Mouse (Mus musculus) spleen, adult 2 months (tissue): ENCODE data around the gene Eif4e3.

Source experiments
- CTCF ChIP-seq: fragments of 200-500 bp; IDR thresholded peaks from 2 replicates; pipeline ENCODE4 v1.5.1; 2011; ENCODE audit warnings: mild to moderate bottlenecking, inconsistent platforms; ENCODE audit not compliant: insufficient read depth, insufficient read length, insufficient replicate concordance; ENCODE audit errors: extremely low read depth
- POLR2A ChIP-seq: fragments of 200-500 bp; IDR thresholded peaks from 2 replicates; pipeline ENCODE4 v1.6.1; 2011; ENCODE audit warnings: low read depth, low read length, inconsistent platforms

DNA sequence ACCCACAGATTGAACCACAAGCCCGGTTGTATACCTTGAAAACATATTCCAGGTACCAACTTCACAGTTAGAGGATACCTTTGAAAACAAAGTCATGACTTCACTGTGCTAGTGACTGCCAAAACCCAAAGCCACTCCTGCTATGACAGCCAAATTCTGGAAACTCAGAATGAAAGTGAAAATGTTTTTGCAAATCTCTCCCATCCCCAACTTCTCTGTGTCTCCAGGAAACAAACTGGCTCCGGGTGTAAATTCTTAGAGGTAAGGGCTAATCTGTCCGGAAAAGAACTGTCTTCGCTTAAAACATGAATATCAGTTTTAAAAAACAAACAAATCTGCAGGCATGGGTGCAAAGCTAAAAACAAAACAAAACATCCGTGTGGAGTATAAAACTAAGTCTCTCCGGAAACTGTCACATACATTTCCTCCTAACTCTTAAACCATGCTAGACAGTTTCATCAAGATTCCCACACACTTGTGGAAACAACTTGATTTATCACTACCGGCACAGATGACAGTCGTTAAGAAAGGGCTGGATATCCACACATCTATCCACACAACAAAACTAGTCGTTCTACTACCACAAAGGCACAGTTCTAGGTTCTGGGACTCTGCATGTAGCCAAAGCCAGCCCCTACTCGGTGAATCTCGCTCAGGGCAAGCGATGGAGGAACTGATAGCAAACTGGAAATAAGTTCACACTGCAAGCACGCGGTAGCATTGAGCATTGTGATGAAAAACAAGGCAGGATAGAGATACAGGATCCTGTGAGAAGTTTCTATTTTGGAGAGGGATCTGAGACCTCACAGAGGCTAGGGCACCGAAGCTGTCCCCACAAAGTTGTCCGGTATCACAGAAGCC, 884 bp downstream of the Eif4e3 start:
- TF ChIP-seq POLR2A (no peak), CTCF (no peak)
